In the genomic region with DNA sequence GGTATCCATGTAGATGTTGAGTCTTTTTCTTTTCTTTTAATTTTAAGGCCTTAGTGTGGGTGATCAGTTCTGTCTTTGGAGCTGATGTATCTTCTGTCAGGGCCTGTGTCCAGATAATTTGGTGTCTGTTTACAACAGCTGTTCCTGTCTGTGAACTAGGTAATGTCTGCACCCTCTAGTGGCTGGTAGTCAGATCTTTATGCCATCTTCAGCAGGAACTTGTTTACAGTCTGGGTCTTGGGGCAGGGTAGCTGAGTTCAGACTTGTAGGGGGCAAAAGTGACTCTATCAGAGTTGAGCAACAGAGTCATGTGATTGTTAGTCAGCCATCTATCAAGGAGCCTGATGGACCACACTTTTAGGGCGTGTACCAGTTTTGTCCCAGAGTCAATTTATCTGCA, we compare ENCODE assay signal across 13 mouse cellular contexts. TPM values are rescaled to one million over a fixed set of nuclear protein-coding genes. Genes with fewer than 3 reads are reported as not detected.
"Had no signal": no experiment of that assay in that cellular context is flagged by ENCODE, and none has a peak within 500 bp of the region (broad histone marks: within the 10 kb centered on the region; RNA-seq: fewer than 3 reads in every experiment).

No protein-coding gene starts in this region.

RNA-seq across cellular contexts. Expression of a gene that starts 23.8 kb away (rescaled TPM):
- polyA plus RNA-seq: limb, embryonic 12.5 days; limb, embryonic 15.5 days; liver, embryonic 11.5 days; liver, embryonic 14.5 days; liver, postnatal 0 days; lung, embryonic 16.5 days; macrophage; midbrain, embryonic 12.5 days; midbrain, embryonic 15.5 days; neural tube, embryonic 12.5 days; neural tube, embryonic 15.5 days; stomach, embryonic 14.5 days had no signal

RNA-seq across cellular contexts. Expression of a gene that starts 48.4 kb away (rescaled TPM):
- polyA plus RNA-seq: limb, embryonic 12.5 days; liver, embryonic 11.5 days; liver, embryonic 14.5 days; liver, postnatal 0 days; lung, embryonic 16.5 days; macrophage; midbrain, embryonic 12.5 days; midbrain, embryonic 15.5 days; neural tube, embryonic 12.5 days; neural tube, embryonic 15.5 days had no signal

RNA-seq across cellular contexts. Expression of a gene that starts 53.8 kb away (rescaled TPM):
- polyA plus RNA-seq: limb, embryonic 12.5 days; limb, embryonic 15.5 days; liver, embryonic 11.5 days; liver, embryonic 14.5 days; liver, postnatal 0 days; lung, embryonic 16.5 days; macrophage; midbrain, embryonic 12.5 days; midbrain, embryonic 15.5 days; neural tube, embryonic 12.5 days; stomach, embryonic 14.5 days; thymus, postnatal 0 days had no signal
